Mouse (Mus musculus): ENCODE measurements around the gene Snap91.

DNA sequence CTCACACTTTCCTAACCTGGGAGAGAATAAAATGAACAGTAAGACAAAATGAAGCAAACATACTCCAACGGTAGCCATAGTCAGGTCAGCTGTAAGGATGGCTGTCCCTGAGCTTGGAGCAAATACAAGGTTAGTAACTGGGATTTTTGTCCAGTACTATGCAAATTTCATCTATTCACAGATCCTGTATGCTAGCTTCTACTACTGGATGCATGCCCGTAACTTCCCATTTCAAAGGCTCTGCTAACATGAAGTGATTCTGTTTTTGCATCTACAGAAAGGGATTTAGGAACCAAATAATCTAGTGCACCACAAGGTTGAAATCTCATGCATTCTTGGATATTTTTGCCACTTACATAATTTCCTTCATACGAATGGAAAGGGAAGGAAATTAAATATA lies 70.2 kb downstream of the Snap91 start:
- TF ChIP-seq POLR2A (IDR thresholded peaks at IDR 0.05; ENCODE audit: borderline replicate concordance, extremely low read depth, low read depth, low read length), result no peak
- no peak for TF ChIP-seq CTCF (IDR thresholded peaks at IDR 0.05; ENCODE audit: insufficient read depth, low read length)
